Mouse (Mus musculus): ENCODE results near the gene Qrfp. TPM values are rescaled to one million over a fixed set of nuclear protein-coding genes. Genes with fewer than 3 reads are reported as not detected.
A peak's percentile ranks its signal among the peaks of the same experiment; 100 is the strongest.

Qrfp gene
- polyA plus RNA-seq, 1 experiment from 2014 or later, result 0.09 TPM

DNA sequence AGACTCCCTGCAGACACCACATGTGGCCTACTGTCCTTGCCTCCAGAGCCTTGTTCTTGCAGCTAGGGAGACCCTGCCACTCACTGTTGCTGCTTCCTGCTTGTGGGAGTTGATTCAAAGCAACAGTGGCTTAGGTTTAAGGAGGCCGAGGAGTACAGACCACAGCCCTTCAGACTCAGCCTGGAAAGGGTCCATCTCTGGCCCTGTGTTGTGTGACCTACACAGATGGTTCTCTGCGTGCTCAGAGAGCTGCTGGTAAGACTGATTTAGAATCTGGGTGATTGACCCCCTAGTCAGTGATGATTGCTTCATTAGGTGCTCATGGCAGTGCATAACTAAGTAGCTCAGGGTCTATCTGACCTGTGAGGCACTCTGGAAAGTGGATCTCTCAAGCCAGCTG is 21.2 kb downstream of the Qrfp start:
- Histone ChIP-seq H3K27ac (no peak overlapping the region), H3K9ac (no peak overlapping the region), H3K27me3 (replicated peaks) (no peaks in the 10 kb centered on the region), H3K36me3 (replicated peaks) (peaks cover 10% of the 10 kb centered on the region; the same call in 1 of the 2 replicates), H3K4me2 (no peak overlapping the region), H3K4me1 (peaks cover 9% of the 10 kb centered on the region; the same call in 1 of the 2 replicates), H3K9me3 (no peaks in the 10 kb centered on the region), H3K4me3 (no peak overlapping the region)
- 87% methylated on average over 2 of the region's 2 CpGs for WGBS
- no peak for ATAC-seq (replicated peaks)

DNA sequence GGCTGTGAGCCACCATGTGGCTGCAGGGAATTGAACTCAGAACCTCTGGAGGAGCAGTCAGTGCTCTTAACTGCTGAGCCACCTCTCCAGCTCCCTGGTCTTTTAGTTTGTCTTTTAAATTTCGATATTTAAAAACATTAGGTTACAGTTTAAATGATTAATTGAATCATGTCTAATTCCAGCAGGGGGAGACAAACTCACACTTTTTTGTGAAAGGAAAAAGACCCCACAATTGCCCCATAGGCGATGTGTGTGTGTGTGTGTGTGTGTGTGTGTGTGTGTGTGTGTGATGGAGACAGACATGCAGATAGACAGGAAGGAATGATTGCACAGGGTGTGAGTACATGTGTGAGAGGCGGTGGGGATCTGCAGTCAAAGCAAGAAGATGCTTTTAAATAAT is 22.2 kb downstream of the Qrfp start:
- H3K36me3 ChIP-seq (replicated peaks), result peaks cover 10% of the 10 kb centered on the region; the same call in 1 of the 2 replicates
- H3K27ac ChIP-seq, result no peak overlapping the region
- no peak overlapping the region for H3K4me3 ChIP-seq
- 76% methylated on average over 3 of the region's 3 CpGs for WGBS
- H3K27me3 ChIP-seq (replicated peaks), result no peaks in the 10 kb centered on the region
- H3K9me3 ChIP-seq, result no peaks in the 10 kb centered on the region
- H3K4me2 ChIP-seq, result no peak overlapping the region
- peaks cover 9% of the 10 kb centered on the region; the same call in 1 of the 2 replicates for H3K4me1 ChIP-seq
- H3K9ac ChIP-seq, result no peak overlapping the region
- no peak for ATAC-seq (replicated peaks)

DNA sequence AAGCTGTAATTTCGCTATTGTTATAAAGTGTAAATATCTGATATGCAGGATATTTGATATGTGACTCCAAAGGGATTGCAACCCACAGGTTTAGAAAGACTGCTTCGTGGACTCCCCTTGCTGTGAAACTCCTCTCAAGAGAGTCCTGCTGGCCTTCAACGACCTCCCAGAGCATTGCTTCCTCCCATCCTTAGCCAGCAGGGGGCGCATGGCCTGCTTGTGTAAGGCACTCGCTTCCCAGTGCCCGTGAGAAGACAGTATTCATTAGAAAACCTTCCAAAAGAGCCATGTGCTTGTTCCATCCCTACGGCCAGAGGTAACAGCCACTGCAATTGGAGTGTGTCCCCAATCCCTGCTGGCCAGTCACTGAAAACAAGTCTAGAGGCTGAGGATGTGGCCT is 23.4 kb downstream of the Qrfp start:
- no peak overlapping the region for H3K4me3 ChIP-seq
- peaks cover 9% of the 10 kb centered on the region; the same call in 1 of the 2 replicates for H3K4me1 ChIP-seq
- H3K9me3 ChIP-seq, result no peaks in the 10 kb centered on the region
- H3K27ac ChIP-seq, result no peak overlapping the region
- peaks cover 6% of the 10 kb centered on the region; the same call in 1 of the 2 replicates for H3K36me3 ChIP-seq (replicated peaks)
- 13% methylated on average over 7 of the region's 7 CpGs for WGBS
- no peak overlapping the region for H3K4me2 ChIP-seq
- H3K9ac ChIP-seq, result no peak overlapping the region
- no peak for ATAC-seq (replicated peaks)
- no peaks in the 10 kb centered on the region for H3K27me3 ChIP-seq (replicated peaks)

- peaks cover 6% of the 10 kb centered on the region; the same call in 1 of the 2 replicates for H3K36me3 ChIP-seq (replicated peaks)
- H3K9ac ChIP-seq, result no peak overlapping the region
- WGBS, result 43% methylated on average over 9 of the region's 9 CpGs
- no peak; the same call in 1 of the 2 replicates for ATAC-seq (replicated peaks)
- no peaks in the 10 kb centered on the region for H3K27me3 ChIP-seq (replicated peaks)
- H3K27ac ChIP-seq, result no peak overlapping the region
- no peak overlapping the region for H3K4me2 ChIP-seq
- peaks cover 5% of the 10 kb centered on the region; the same call in 1 of the 2 replicates for H3K4me1 ChIP-seq
- H3K9me3 ChIP-seq, result no peaks in the 10 kb centered on the region
- no peak overlapping the region for H3K4me3 ChIP-seq
Observed at GRCm38 (mm10) chr2:31785074-31785473, 25.3 kb downstream of the Qrfp start.

- no peak overlapping the region for H3K27ac ChIP-seq
- WGBS, result 80% methylated on average over 8 of the region's 8 CpGs
- ATAC-seq (replicated peaks), result no peak
- H3K4me2 ChIP-seq, result no peak overlapping the region
- H3K36me3 ChIP-seq (replicated peaks), result peaks cover 16% of the 10 kb centered on the region; the same call in 1 of the 2 replicates
- H3K9ac ChIP-seq, result no peak overlapping the region
- H3K4me1 ChIP-seq, result peaks cover 5% of the 10 kb centered on the region; the same call in 1 of the 2 replicates
- H3K27me3 ChIP-seq (replicated peaks), result no peaks in the 10 kb centered on the region
- H3K4me3 ChIP-seq, result no peak overlapping the region
- no peaks in the 10 kb centered on the region for H3K9me3 ChIP-seq
Observed at GRCm38 (mm10) chr2:31782958-31783602, 27.3 kb downstream of the Qrfp start.

DNA sequence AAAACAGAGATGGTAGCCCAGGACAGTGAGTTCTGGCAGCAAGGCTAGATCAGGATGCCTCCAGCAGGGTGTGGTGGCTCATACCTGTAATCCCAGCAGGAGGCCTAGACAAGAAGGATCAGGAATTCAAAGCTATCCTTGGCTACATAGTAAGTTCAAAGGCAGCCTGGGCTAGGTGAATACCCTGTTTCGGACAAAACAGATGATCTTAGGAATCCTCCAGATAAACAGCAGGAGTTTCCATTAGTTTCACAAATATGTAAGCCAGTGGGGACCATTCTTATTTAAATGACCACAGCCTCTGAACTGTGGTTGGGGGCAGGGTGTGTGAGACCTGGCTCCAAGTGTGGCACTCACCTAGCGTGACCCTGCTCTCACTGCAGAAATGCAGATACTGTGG is 31.1 kb downstream of the Qrfp start:
- 79% methylated on average over 2 of the region's 2 CpGs for WGBS
- H3K9me3 ChIP-seq, result no peaks in the 10 kb centered on the region
- no peak overlapping the region for H3K9ac ChIP-seq
- no peak for ATAC-seq (replicated peaks)
- H3K36me3 ChIP-seq (replicated peaks), result peaks cover 10% of the 10 kb centered on the region; the same call in 1 of the 2 replicates
- H3K4me2 ChIP-seq, result no peak overlapping the region
- H3K27ac ChIP-seq, result no peak overlapping the region
- no peak overlapping the region for H3K4me3 ChIP-seq
- H3K4me1 ChIP-seq, result no peaks in the 10 kb centered on the region
- H3K27me3 ChIP-seq (replicated peaks), result no peaks in the 10 kb centered on the region

DNA sequence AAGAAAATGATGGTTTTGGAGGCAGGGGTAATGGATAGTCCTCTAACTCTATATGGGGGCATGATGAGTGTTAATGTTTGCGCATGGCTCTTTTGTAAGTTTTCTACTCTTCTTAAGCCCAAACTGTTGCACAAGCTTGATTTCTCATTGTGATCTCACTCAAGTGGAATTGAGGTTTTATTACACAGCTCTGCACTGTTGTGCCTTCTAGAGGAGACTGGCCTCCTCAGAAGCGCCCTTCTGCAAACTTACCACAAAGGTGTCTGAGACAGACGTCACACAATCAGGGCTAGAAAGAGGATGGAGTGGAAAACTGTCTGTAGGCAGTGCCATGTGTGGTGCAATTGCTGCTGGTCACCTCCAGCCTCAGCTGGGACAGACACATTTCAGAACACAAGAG is 33.9 kb downstream of the Qrfp start:
- WGBS, result 98% methylated on average over 3 of the region's 3 CpGs
- peaks cover 10% of the 10 kb centered on the region; the same call in 1 of the 2 replicates for H3K36me3 ChIP-seq (replicated peaks)
- H3K4me3 ChIP-seq, result no peak overlapping the region
- no peak for ATAC-seq (replicated peaks)
- no peak overlapping the region for H3K4me2 ChIP-seq
- no peaks in the 10 kb centered on the region for H3K27me3 ChIP-seq (replicated peaks)
- no peaks in the 10 kb centered on the region for H3K4me1 ChIP-seq
- no peak overlapping the region for H3K27ac ChIP-seq
- H3K9ac ChIP-seq, result no peak overlapping the region
- no peaks in the 10 kb centered on the region for H3K9me3 ChIP-seq

DNA sequence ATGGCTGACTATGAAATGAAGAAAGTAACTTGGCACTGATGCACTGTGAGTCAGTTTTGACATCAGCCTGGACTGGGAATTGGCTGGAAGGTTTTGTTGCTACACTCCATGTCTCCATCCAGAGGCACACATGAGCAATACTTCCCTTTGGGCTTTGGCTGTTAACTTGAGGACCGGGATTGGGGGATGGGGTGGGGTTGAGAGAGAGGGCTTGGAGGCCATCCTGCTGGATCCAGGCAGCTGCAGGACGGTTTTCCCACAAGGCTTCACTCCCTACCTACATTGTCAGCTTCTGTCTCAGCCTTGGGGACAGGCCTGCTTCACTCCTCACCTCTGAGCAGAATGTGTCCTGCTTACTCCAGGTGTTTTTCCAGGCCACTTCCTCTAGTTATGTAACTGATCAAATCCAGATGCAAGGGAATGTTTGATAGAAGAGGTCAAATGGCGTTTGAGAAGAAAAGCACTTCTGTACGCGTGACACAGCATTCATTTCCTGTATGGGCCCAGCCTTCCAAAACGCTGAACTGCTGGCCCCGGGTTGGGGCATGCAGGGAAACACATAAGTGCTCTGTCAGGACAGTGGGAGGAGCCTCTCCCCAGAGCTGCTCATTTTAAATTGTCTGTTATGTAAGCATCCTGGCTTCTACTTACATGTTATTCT is 39.5 kb downstream of the Qrfp start:
- peaks cover 17% of the 10 kb centered on the region for H3K4me1 ChIP-seq
- H3K36me3 ChIP-seq (replicated peaks), result no peaks in the 10 kb centered on the region
- no peak overlapping the region for H3K27ac ChIP-seq
- WGBS, result 52% methylated on average over 7 of the region's 7 CpGs
- H3K9me3 ChIP-seq, result no peaks in the 10 kb centered on the region
- no peak overlapping the region for H3K4me2 ChIP-seq
- ATAC-seq (replicated peaks), result no peak
- no peak overlapping the region for H3K4me3 ChIP-seq
- H3K9ac ChIP-seq, result no peak overlapping the region
- no peaks in the 10 kb centered on the region for H3K27me3 ChIP-seq (replicated peaks)

- Histone ChIP-seq H3K36me3 (replicated peaks) (no peaks in the 10 kb centered on the region), H3K27ac (peak overlapping the region; percentile 56), H3K9ac (no peak overlapping the region), H3K4me2 (no peak overlapping the region), H3K27me3 (replicated peaks) (no peaks in the 10 kb centered on the region), H3K4me1 (peaks cover 17% of the 10 kb centered on the region), H3K9me3 (no peaks in the 10 kb centered on the region), H3K4me3 (no peak overlapping the region)
- 47% methylated on average over 6 of the region's 6 CpGs for WGBS
- ATAC-seq (replicated peaks), result no peak
Observed at GRCm38 (mm10) chr2:31769631-31770111, 40.7 kb downstream of the Qrfp start.

- no peaks in the 10 kb centered on the region for H3K36me3 ChIP-seq (replicated peaks)
- 0 out of 2 replicates have a peak overlapping the region, but pooled peaks have one; percentile 1 for H3K9ac ChIP-seq
- 60% methylated on average over 4 of the region's 4 CpGs for WGBS
- H3K4me1 ChIP-seq, result peaks cover 17% of the 10 kb centered on the region
- H3K4me3 ChIP-seq, result no peak overlapping the region
- no peak for ATAC-seq (replicated peaks)
- H3K4me2 ChIP-seq, result no peak overlapping the region
- H3K27ac ChIP-seq, result peak overlapping the region; percentile 56
- no peaks in the 10 kb centered on the region for H3K27me3 ChIP-seq (replicated peaks)
- H3K9me3 ChIP-seq, result no peaks in the 10 kb centered on the region
Observed at GRCm38 (mm10) chr2:31769115-31769514, 41.3 kb downstream of the Qrfp start.

DNA sequence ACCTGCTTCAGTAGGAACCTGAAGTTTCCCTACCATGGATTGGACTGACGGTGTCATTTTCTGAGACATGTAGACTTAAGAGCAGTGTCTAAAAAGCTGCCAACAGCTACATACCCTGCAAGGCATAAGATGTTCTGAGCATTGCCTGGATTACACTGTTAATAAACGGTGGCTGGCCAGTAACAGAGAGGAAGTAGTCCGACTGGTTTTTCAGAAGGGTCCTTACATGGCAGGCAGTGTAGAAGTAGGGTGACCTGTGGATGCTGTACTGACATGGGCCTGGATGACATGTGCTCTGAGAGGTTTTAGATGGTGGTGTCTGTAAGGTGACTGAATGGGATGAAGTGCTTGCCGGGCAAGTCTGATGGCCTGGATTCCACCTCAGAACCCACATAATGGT is 42.6 kb downstream of the Qrfp start:
- ATAC-seq (replicated peaks), result no peak
- H3K36me3 ChIP-seq (replicated peaks), result no peaks in the 10 kb centered on the region
- 90% methylated on average over 4 of the region's 4 CpGs for WGBS

GRCm38 (mm10) chr2:31767104-31767503 is 43.3 kb downstream of the Qrfp start:
- no peaks in the 10 kb centered on the region for H3K36me3 ChIP-seq (replicated peaks)
- H3K27me3 ChIP-seq (replicated peaks), result no peaks in the 10 kb centered on the region
- ATAC-seq (replicated peaks), result no peak; the same call in 1 of the 2 replicates
- no peak overlapping the region for H3K4me3 ChIP-seq
- H3K27ac ChIP-seq, result no peak overlapping the region
- 96% methylated on average over 6 of the region's 6 CpGs for WGBS
- no peak overlapping the region for H3K9ac ChIP-seq
- no peaks in the 10 kb centered on the region for H3K9me3 ChIP-seq
- peaks cover 32% of the 10 kb centered on the region for H3K4me1 ChIP-seq
- no peak overlapping the region for H3K4me2 ChIP-seq

More for the DNA sequence above, 42.6 kb downstream of the Qrfp start:
- H3K9me3 ChIP-seq, result no peaks in the 10 kb centered on the region
- H3K4me2 ChIP-seq, result no peak overlapping the region
- H3K27me3 ChIP-seq (replicated peaks), result no peaks in the 10 kb centered on the region
- H3K4me3 ChIP-seq, result no peak overlapping the region
- no peak overlapping the region for H3K9ac ChIP-seq
- peaks cover 26% of the 10 kb centered on the region for H3K4me1 ChIP-seq
- no peak overlapping the region for H3K27ac ChIP-seq

All from midbrain, embryonic 15.5 days (tissue).